Mouse (Mus musculus): ENCODE data around the gene Col25a1. TPM values are rescaled to one million over a fixed set of nuclear protein-coding genes. Genes with fewer than 3 reads are reported as not detected.

Gene Col25a1
- polyA plus RNA-seq (2016; fragmentation: Nextera tagmentation; extraction: Ambion mirVana) = 3.7 and 4.2 TPM in 2 replicates

- H3K9ac ChIP-seq = no peak within 1 kb of the TSS
- no peaks in the 10 kb centered on the region for H3K9me3 ChIP-seq (replicated peaks)
- no peaks in the 10 kb centered on the region for H3K4me1 ChIP-seq
- no peak within 1 kb of the TSS for H3K4me2 ChIP-seq
- H3K27ac ChIP-seq = no peak within 1 kb of the TSS
- no peak within 1 kb of the TSS for H3K4me3 ChIP-seq
- ATAC-seq = no peak
- 71% methylated on average over 8 of the region's 8 CpGs for WGBS (ENCODE audit: insufficient replicate concordance)
- H3K36me3 ChIP-seq = no peaks in the 10 kb centered on the region
- no peaks in the 10 kb centered on the region for H3K27me3 ChIP-seq (replicated peaks)
Measured at GRCm38 (mm10) chr3:130131201-130131600, at the start of gene Col25a1. Gene Col25a1, plus strand, starts transcription at chr3:130131501.

- no peak overlapping the region for H3K9ac ChIP-seq
- no peak overlapping the region for H3K4me2 ChIP-seq
- ATAC-seq = no peak
- no peak overlapping the region for H3K4me3 ChIP-seq
- no peaks in the 10 kb centered on the region for H3K36me3 ChIP-seq
- WGBS (ENCODE audit: insufficient replicate concordance) = 57% methylated on average over 2 of the region's 2 CpGs
- no peaks in the 10 kb centered on the region for H3K4me1 ChIP-seq
- no peaks in the 10 kb centered on the region for H3K9me3 ChIP-seq (replicated peaks)
- H3K27me3 ChIP-seq (replicated peaks) = no peaks in the 10 kb centered on the region
- no peak overlapping the region for H3K27ac ChIP-seq
Measured at GRCm38 (mm10) chr3:130083312-130083711, 48.0 kb upstream of the Col25a1 start.

- Histone ChIP-seq H3K27ac (no peak overlapping the region), H3K4me1 (no peaks in the 10 kb centered on the region), H3K4me2 (no peak overlapping the region), H3K4me3 (no peak overlapping the region), H3K9ac (no peak overlapping the region), H3K27me3 (replicated peaks) (0 out of 2 replicates have a peak, but pooled peaks cover 4% of the 10 kb centered on the region), H3K36me3 (no peaks in the 10 kb centered on the region), H3K9me3 (replicated peaks) (no peaks in the 10 kb centered on the region)
- ATAC-seq = no peak
- 68% methylated on average over 13 of the region's 13 CpGs for WGBS (ENCODE audit: insufficient replicate concordance)
Measured at GRCm38 (mm10) chr3:130086372-130087080, 44.8 kb upstream of the Col25a1 start.

- no peak for ATAC-seq
- H3K4me1 ChIP-seq = no peaks in the 10 kb centered on the region
Measured at GRCm38 (mm10) chr3:130087466-130087865, 43.8 kb upstream of the Col25a1 start.

GRCm38 (mm10) chr3:130088654-130089053, 42.6 kb upstream of the Col25a1 start:
- Histone ChIP-seq H3K9ac (no peak overlapping the region), H3K36me3 (no peaks in the 10 kb centered on the region), H3K9me3 (replicated peaks) (no peaks in the 10 kb centered on the region), H3K4me1 (no peaks in the 10 kb centered on the region), H3K27ac (no peak overlapping the region), H3K4me3 (no peak overlapping the region), H3K4me2 (no peak overlapping the region), H3K27me3 (replicated peaks) (0 out of 2 replicates have a peak, but pooled peaks cover 4% of the 10 kb centered on the region)
- 72% methylated on average over 9 of the region's 9 CpGs for WGBS (ENCODE audit: insufficient replicate concordance)
- ATAC-seq = no peak

More at GRCm38 (mm10) chr3:130087466-130087865, 43.8 kb upstream of the Col25a1 start:
- H3K9ac ChIP-seq = no peak overlapping the region
- H3K27ac ChIP-seq = no peak overlapping the region
- no peak overlapping the region for H3K4me2 ChIP-seq
- WGBS (ENCODE audit: insufficient replicate concordance) = 67% methylated on average over 9 of the region's 9 CpGs
- no peaks in the 10 kb centered on the region for H3K9me3 ChIP-seq (replicated peaks)
- 0 out of 2 replicates have a peak, but pooled peaks cover 4% of the 10 kb centered on the region for H3K27me3 ChIP-seq (replicated peaks)
- no peak overlapping the region for H3K4me3 ChIP-seq
- H3K36me3 ChIP-seq = no peaks in the 10 kb centered on the region

- ATAC-seq = no peak
- Histone ChIP-seq H3K27ac (no peak overlapping the region), H3K4me1 (no peaks in the 10 kb centered on the region), H3K4me3 (no peak overlapping the region), H3K36me3 (no peaks in the 10 kb centered on the region), H3K9ac (no peak overlapping the region), H3K27me3 (replicated peaks) (0 out of 2 replicates have a peak, but pooled peaks cover 4% of the 10 kb centered on the region), H3K4me2 (no peak overlapping the region), H3K9me3 (replicated peaks) (no peaks in the 10 kb centered on the region)
- 69% methylated on average over 9 of the region's 9 CpGs for WGBS (ENCODE audit: insufficient replicate concordance)
Measured at GRCm38 (mm10) chr3:130090460-130090859, 40.8 kb upstream of the Col25a1 start.

GRCm38 (mm10) chr3:130094125-130094704, 37.1 kb upstream of the Col25a1 start:
- Histone ChIP-seq H3K4me2 (no peak overlapping the region), H3K27ac (no peak overlapping the region), H3K4me1 (no peaks in the 10 kb centered on the region), H3K9ac (no peak overlapping the region), H3K4me3 (no peak overlapping the region), H3K36me3 (no peaks in the 10 kb centered on the region), H3K9me3 (replicated peaks) (no peaks in the 10 kb centered on the region), H3K27me3 (replicated peaks) (0 out of 2 replicates have a peak, but pooled peaks cover 4% of the 10 kb centered on the region)
- ATAC-seq = no peak
- WGBS (ENCODE audit: insufficient replicate concordance) = 67% methylated on average over 5 of the region's 5 CpGs

- H3K27me3 ChIP-seq (replicated peaks) = 0 out of 2 replicates have a peak, but pooled peaks cover 4% of the 10 kb centered on the region
- H3K27ac ChIP-seq = no peak overlapping the region
- WGBS (ENCODE audit: insufficient replicate concordance) = 41% methylated on average over 5 of the region's 5 CpGs
- no peak overlapping the region for H3K4me3 ChIP-seq
- H3K9me3 ChIP-seq (replicated peaks) = no peaks in the 10 kb centered on the region
- no peak overlapping the region for H3K9ac ChIP-seq
- H3K4me2 ChIP-seq = no peak overlapping the region
- H3K4me1 ChIP-seq = no peaks in the 10 kb centered on the region
- no peaks in the 10 kb centered on the region for H3K36me3 ChIP-seq
- no peak for ATAC-seq
Measured at GRCm38 (mm10) chr3:130095160-130095781, 36.0 kb upstream of the Col25a1 start.

GRCm38 (mm10) chr3:130103486-130103885, 27.8 kb upstream of the Col25a1 start:
- no peak for ATAC-seq
- no peak overlapping the region for H3K4me2 ChIP-seq
- WGBS (ENCODE audit: insufficient replicate concordance) = 61% methylated on average over 8 of the region's 8 CpGs

GRCm38 (mm10) chr3:130104471-130104870, 26.8 kb upstream of the Col25a1 start:
- 68% methylated on average over 9 of the region's 9 CpGs for WGBS (ENCODE audit: insufficient replicate concordance)
- Histone ChIP-seq H3K36me3 (no peaks in the 10 kb centered on the region), H3K4me1 (no peaks in the 10 kb centered on the region), H3K9ac (no peak overlapping the region), H3K4me3 (no peak overlapping the region), H3K9me3 (replicated peaks) (no peaks in the 10 kb centered on the region), H3K27me3 (replicated peaks) (no peaks in the 10 kb centered on the region), H3K27ac (no peak overlapping the region), H3K4me2 (no peak overlapping the region)
- ATAC-seq = no peak

More at GRCm38 (mm10) chr3:130103486-130103885, 27.8 kb upstream of the Col25a1 start:
- H3K27me3 ChIP-seq (replicated peaks) = no peaks in the 10 kb centered on the region
- no peak overlapping the region for H3K27ac ChIP-seq
- H3K9me3 ChIP-seq (replicated peaks) = no peaks in the 10 kb centered on the region
- H3K4me3 ChIP-seq = no peak overlapping the region
- H3K4me1 ChIP-seq = no peaks in the 10 kb centered on the region
- no peaks in the 10 kb centered on the region for H3K36me3 ChIP-seq
- no peak overlapping the region for H3K9ac ChIP-seq

- 67% methylated on average over 6 of the region's 6 CpGs for whole genome bisulfite sequencing (ENCODE audit: insufficient replicate concordance)
- no peak overlapping the region for H3K27ac ChIP-seq
- H3K9me3 ChIP-seq (replicated peaks) = no peaks in the 10 kb centered on the region
- no peak overlapping the region for H3K4me2 ChIP-seq
- H3K4me3 ChIP-seq = no peak overlapping the region
- no peak for ATAC-seq
- H3K4me1 ChIP-seq = no peaks in the 10 kb centered on the region
- H3K9ac ChIP-seq = no peak overlapping the region
- no peaks in the 10 kb centered on the region for H3K36me3 ChIP-seq
- no peaks in the 10 kb centered on the region for H3K27me3 ChIP-seq (replicated peaks)
Measured at GRCm38 (mm10) chr3:130116886-130117285, 14.4 kb upstream of the Col25a1 start.

- 76% methylated on average over 8 of the region's 8 CpGs for WGBS (ENCODE audit: insufficient replicate concordance)
- no peak for ATAC-seq
Measured at GRCm38 (mm10) chr3:130127840-130128239, 3.5 kb upstream of the Col25a1 start.

More at GRCm38 (mm10) chr3:130127840-130128239, 3.5 kb upstream of the Col25a1 start:
- Histone ChIP-seq H3K4me3 (no peak overlapping the region), H3K4me2 (no peak overlapping the region), H3K27me3 (replicated peaks) (no peaks in the 10 kb centered on the region), H3K9me3 (replicated peaks) (no peaks in the 10 kb centered on the region), H3K36me3 (no peaks in the 10 kb centered on the region), H3K27ac (no peak overlapping the region), H3K9ac (no peak overlapping the region), H3K4me1 (no peaks in the 10 kb centered on the region)

Data from liver, embryonic 12.5 days (tissue).